Mouse (Mus musculus) kidney, adult 8-10 months (tissue): ENCODE results near the gene 4930404H24Rik.
"Not testable (repeated sequence)": the region's sequence is repeated elsewhere in the genome, so short reads cannot be mapped to it uniquely, and the experiment has no call there.

Experiments
- DNase-seq, 2 experiments: peaks; one replicate each; pipeline ENCODE4 v3.0.0; 2022

Gene 4930404H24Rik

GRCm38 (mm10) chr2:153479486-153479885, 13.1 kb upstream of the 4930404H24Rik start:
- DNase-seq = no peak

- peak; percentile 61 to 67 for DNase-seq
Observed at GRCm38 (mm10) chr2:153481108-153481860, 11.3 kb upstream of the 4930404H24Rik start.

GRCm38 (mm10) chr2:153481861-153482120, 10.8 kb upstream of the 4930404H24Rik start:
- DNase-seq = peak in 1 of 2 experiments; percentile 50

- peak; percentile 71 for DNase-seq
Observed at GRCm38 (mm10) chr2:153483118-153483983, 9.2 kb upstream of the 4930404H24Rik start.

GRCm38 (mm10) chr2:153484071-153484470, 8.5 kb upstream of the 4930404H24Rik start:
- no peak for DNase-seq

- no peak for DNase-seq
Observed at GRCm38 (mm10) chr2:153490116-153490515, 2.5 kb upstream of the 4930404H24Rik start.

GRCm38 (mm10) chr2:153490940-153491339, 1.6 kb upstream of the 4930404H24Rik start:
- DNase-seq = no peak

GRCm38 (mm10) chr2:153491512-153492178, 945 bp upstream of the 4930404H24Rik start:
- no peak for DNase-seq

GRCm38 (mm10) chr2:153492179-153492517, 442 bp upstream of the 4930404H24Rik start:
- DNase-seq = peak in 1 of 2 experiments; percentile 24

GRCm38 (mm10) chr2:153493393-153493731, 772 bp downstream of the 4930404H24Rik start:
- no peak for DNase-seq

GRCm38 (mm10) chr2:153493781-153494292, 1.2 kb downstream of the 4930404H24Rik start:
- DNase-seq = no peak

- DNase-seq = no peak
Observed at GRCm38 (mm10) chr2:153494293-153494811, 1.8 kb downstream of the 4930404H24Rik start.

- not testable (repeated sequence) for DNase-seq
Observed at GRCm38 (mm10) chr2:153495391-153495790, 2.8 kb downstream of the 4930404H24Rik start.

- no peak for DNase-seq
Observed at GRCm38 (mm10) chr2:153495818-153496217, 3.2 kb downstream of the 4930404H24Rik start.

- no peak for DNase-seq
Observed at GRCm38 (mm10) chr2:153496301-153496700, 3.7 kb downstream of the 4930404H24Rik start.

- DNase-seq = no peak
Observed at GRCm38 (mm10) chr2:153496898-153497297, 4.3 kb downstream of the 4930404H24Rik start.

GRCm38 (mm10) chr2:153499154-153499553, 6.6 kb downstream of the 4930404H24Rik start:
- peak in 1 of 2 experiments; percentile 48 for DNase-seq

- no peak for DNase-seq
Observed at GRCm38 (mm10) chr2:153506385-153506784, 13.8 kb downstream of the 4930404H24Rik start.

- DNase-seq = no peak
Observed at GRCm38 (mm10) chr2:153507969-153508368, 15.4 kb downstream of the 4930404H24Rik start.

GRCm38 (mm10) chr2:153508405-153508804, 15.8 kb downstream of the 4930404H24Rik start:
- DNase-seq = no peak

GRCm38 (mm10) chr2:153509211-153510029, 16.8 kb downstream of the 4930404H24Rik start:
- no peak for DNase-seq

GRCm38 (mm10) chr2:153510136-153510535, 17.5 kb downstream of the 4930404H24Rik start:
- DNase-seq = no peak
